Mouse (Mus musculus): ENCODE data around the gene Pcdh7. TPM values are rescaled to one million over a fixed set of nuclear protein-coding genes. Genes with fewer than 3 reads are reported as not detected.

Pcdh7 gene
- total and polyA plus RNA-seq, 3 experiments: not detected

GRCm38 (mm10) chr5:57772711-57773110, 54.9 kb downstream of the Pcdh7 start:
- no peak for DNase-seq (ENCODE audit: low read depth, low spot score)
- H3K9me3 ChIP-seq (replicated peaks; ENCODE audit: insufficient read depth, low read length): no peaks in the 10 kb centered on the region
- H3K9ac ChIP-seq (ENCODE audit: control insufficient read depth, low read depth, low read length, poor library complexity, severe bottlenecking): no peak overlapping the region
- TF ChIP-seq ZNF384 (IDR thresholded peaks at IDR 0.05; ENCODE audit: low read depth, low read length): no peak
- TF ChIP-seq TAL1 (IDR thresholded peaks at IDR 0.05; ENCODE audit: low read length): no peak
- no peak for TF ChIP-seq SMC3 (IDR thresholded peaks at IDR 0.05; ENCODE audit: low read depth, low read length)
- no peak for TF ChIP-seq RCOR1 (IDR thresholded peaks at IDR 0.05; ENCODE audit: low read depth, low read length)
- TF ChIP-seq ZKSCAN1 (IDR thresholded peaks at IDR 0.05; ENCODE audit: low read depth, low read length): no peak
- no peak for TF ChIP-seq RAD21 (IDR thresholded peaks at IDR 0.05; ENCODE audit: low read depth, low read length)
- no peak for TF ChIP-seq NELFE (IDR thresholded peaks at IDR 0.05; ENCODE audit: low read depth, low read length)
- TF ChIP-seq CHD1 (IDR thresholded peaks at IDR 0.05; ENCODE audit: low read depth, low read length): no peak
- no peak for TF ChIP-seq POLR2AphosphoS5 (IDR thresholded peaks at IDR 0.05; ENCODE audit: borderline replicate concordance, low read depth, low read length)
- H3K4me3 ChIP-seq (ENCODE audit: control insufficient read depth in 1 of 2, insufficient read depth in 1 of 2, low read depth in 2 of 2, low read length in 2 of 2): no peak overlapping the region
- H3K27ac ChIP-seq (ENCODE audit: control insufficient read depth, low read depth, low read length): no peak overlapping the region
- no peaks in the 10 kb centered on the region for H3K79me2 ChIP-seq (ENCODE audit: control insufficient read depth, insufficient read depth, low read length, poor library complexity)
- H3K36me3 ChIP-seq (ENCODE audit: control insufficient read depth in 1 of 2, insufficient read depth in 2 of 2, low read length in 2 of 2): no peaks in the 10 kb centered on the region
- no peaks in the 10 kb centered on the region for H3K27me3 ChIP-seq (ENCODE audit: control insufficient read depth in 1 of 2, insufficient read depth in 2 of 2, low read length in 2 of 2)
- H3K4me1 ChIP-seq (ENCODE audit: control insufficient read depth in 1 of 2, insufficient read depth in 2 of 2, low read length in 2 of 2): no peaks in the 10 kb centered on the region

GRCm38 (mm10) chr5:57774496-57774895, 56.7 kb downstream of the Pcdh7 start:
- H3K79me2 ChIP-seq (ENCODE audit: control insufficient read depth, insufficient read depth, low read length, poor library complexity): no peaks in the 10 kb centered on the region
- H3K27ac ChIP-seq (ENCODE audit: control insufficient read depth, low read depth, low read length): no peak overlapping the region
- H3K27me3 ChIP-seq (ENCODE audit: control insufficient read depth in 1 of 2, insufficient read depth in 2 of 2, low read length in 2 of 2): no peaks in the 10 kb centered on the region
- no peak overlapping the region for H3K4me3 ChIP-seq (ENCODE audit: control insufficient read depth in 1 of 2, insufficient read depth in 1 of 2, low read depth in 2 of 2, low read length in 2 of 2)
- DNase-seq (ENCODE audit: low read depth, low spot score): no peak
- no peak for TF ChIP-seq NELFE (IDR thresholded peaks at IDR 0.05; ENCODE audit: low read depth, low read length)
- no peak for TF ChIP-seq BHLHE40 (IDR thresholded peaks at IDR 0.05; ENCODE audit: borderline replicate concordance, low read depth, low read length)
- TF ChIP-seq ZNF384 (IDR thresholded peaks at IDR 0.05; ENCODE audit: low read depth, low read length): no peak
- no peak for TF ChIP-seq HCFC1 (IDR thresholded peaks at IDR 0.05; ENCODE audit: low read depth, low read length)
- no peak for TF ChIP-seq CHD2 (IDR thresholded peaks at IDR 0.05; ENCODE audit: low read length)
- TF ChIP-seq MEF2A (IDR thresholded peaks at IDR 0.05; ENCODE audit: extremely low read depth, insufficient replicate concordance, low read depth, low read length, poor library complexity, severe bottlenecking): no peak
- no peak for TF ChIP-seq MXI1 (IDR thresholded peaks at IDR 0.05; ENCODE audit: low read depth, low read length)
- H3K9ac ChIP-seq (ENCODE audit: control insufficient read depth, low read depth, low read length, poor library complexity, severe bottlenecking): no peak overlapping the region
- H3K4me1 ChIP-seq (ENCODE audit: control insufficient read depth in 1 of 2, insufficient read depth in 2 of 2, low read length in 2 of 2): no peaks in the 10 kb centered on the region
- no peaks in the 10 kb centered on the region for H3K36me3 ChIP-seq (ENCODE audit: control insufficient read depth in 1 of 2, insufficient read depth in 2 of 2, low read length in 2 of 2)
- H3K9me3 ChIP-seq (replicated peaks; ENCODE audit: insufficient read depth, low read length): no peaks in the 10 kb centered on the region

- no peaks in the 10 kb centered on the region for H3K79me2 ChIP-seq (ENCODE audit: control insufficient read depth, insufficient read depth, low read length, poor library complexity)
- peaks cover 3 to 9% of the 10 kb centered on the region in 2 experiments for H3K4me1 ChIP-seq (ENCODE audit: control insufficient read depth in 1 of 2, insufficient read depth in 2 of 2, low read length in 2 of 2)
- no peak overlapping the region for H3K9ac ChIP-seq (ENCODE audit: control insufficient read depth, low read depth, low read length, poor library complexity, severe bottlenecking)
- no peak overlapping the region for H3K27ac ChIP-seq (ENCODE audit: control insufficient read depth, low read depth, low read length)
- H3K4me3 ChIP-seq (ENCODE audit: control insufficient read depth in 1 of 2, insufficient read depth in 1 of 2, low read depth in 2 of 2, low read length in 2 of 2): no peak overlapping the region
- peaks cover 0 to 14% of the 10 kb centered on the region in 2 experiments; a peak in 2 of 4 replicates for H3K36me3 ChIP-seq (ENCODE audit: control insufficient read depth in 1 of 2, insufficient read depth in 2 of 2, low read length in 2 of 2)
- no peaks in the 10 kb centered on the region for H3K9me3 ChIP-seq (replicated peaks; ENCODE audit: insufficient read depth, low read length)
- no peak for TF ChIP-seq USF1 (IDR thresholded peaks at IDR 0.05; ENCODE audit: low read depth, low read length)
- no peak for TF ChIP-seq USF2 (IDR thresholded peaks at IDR 0.05; ENCODE audit: borderline replicate concordance in 1 of 2, insufficient read depth in 1 of 2, low read depth in 1 of 2, low read length in 2 of 2)
- no peak for TF ChIP-seq POLR2AphosphoS5 (IDR thresholded peaks at IDR 0.05; ENCODE audit: borderline replicate concordance, low read depth, low read length)
- no peak for TF ChIP-seq E2F4 (IDR thresholded peaks at IDR 0.05; ENCODE audit: borderline replicate concordance, low read depth, low read length)
- TF ChIP-seq UBTF (IDR thresholded peaks at IDR 0.05; ENCODE audit: borderline replicate concordance, insufficient read depth, low read depth, low read length): no peak
- TF ChIP-seq ZC3H11A (IDR thresholded peaks at IDR 0.05; ENCODE audit: low read depth, low read length): no peak
- no peak for TF ChIP-seq MXI1 (IDR thresholded peaks at IDR 0.05; ENCODE audit: low read depth, low read length)
- TF ChIP-seq CHD1 (IDR thresholded peaks at IDR 0.05; ENCODE audit: low read depth, low read length): no peak
- TF ChIP-seq MAFK (IDR thresholded peaks at IDR 0.05; ENCODE audit: borderline replicate concordance, low read depth, low read length): no peak
- no peaks in the 10 kb centered on the region for H3K27me3 ChIP-seq (ENCODE audit: control insufficient read depth in 1 of 2, insufficient read depth in 2 of 2, low read length in 2 of 2)
- DNase-seq (ENCODE audit: low read depth, low spot score): no peak
Observed at GRCm38 (mm10) chr5:57778093-57778492, 60.3 kb downstream of the Pcdh7 start.

Measured in MEL (cell line).